Mouse (Mus musculus): ENCODE results near the gene Brca2. TPM values are rescaled to one million over a fixed set of nuclear protein-coding genes. Genes with fewer than 3 reads are reported as not detected.

Gene Brca2
- polyA plus RNA-seq, 1 experiment from 2014 or later = 6.6 TPM

DNA sequence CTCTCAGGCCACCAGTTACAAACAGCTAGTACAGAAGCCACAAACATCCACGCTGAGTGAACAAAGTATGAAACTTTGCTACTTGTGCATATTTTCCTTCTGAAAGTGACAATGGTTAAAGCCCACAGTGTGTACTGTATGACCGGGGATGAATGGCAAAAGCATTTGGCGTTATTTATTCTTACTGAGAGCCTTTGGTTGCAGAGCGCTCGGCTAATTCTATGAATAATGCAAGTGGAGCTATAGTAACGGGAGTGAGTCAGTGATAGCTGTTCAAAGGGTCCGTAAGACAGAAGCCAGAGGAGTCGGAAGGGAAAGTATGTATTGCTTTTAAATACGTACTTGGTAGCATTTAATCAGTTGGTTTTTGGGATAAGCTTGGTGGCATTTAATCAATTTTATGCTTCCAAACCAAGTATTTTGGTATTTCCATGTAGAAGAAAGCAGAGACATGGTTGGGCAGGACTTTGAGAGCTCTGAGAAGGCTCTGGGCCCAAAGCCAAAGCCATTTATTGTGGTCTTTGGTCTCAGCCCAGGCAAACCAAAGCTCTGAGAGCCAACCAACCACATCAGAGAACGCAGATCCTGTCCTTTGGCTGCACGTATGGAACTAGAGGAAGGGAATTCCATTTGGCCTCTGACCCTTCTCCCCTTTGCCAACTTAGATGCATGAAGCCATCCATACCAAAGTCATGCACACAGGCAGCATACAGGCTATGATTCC is 48.2 kb downstream of the Brca2 start:
- H3K36me3 ChIP-seq (ENCODE audit: control insufficient read depth, insufficient read depth) = peaks cover 30% of the 10 kb centered on the region

DNA sequence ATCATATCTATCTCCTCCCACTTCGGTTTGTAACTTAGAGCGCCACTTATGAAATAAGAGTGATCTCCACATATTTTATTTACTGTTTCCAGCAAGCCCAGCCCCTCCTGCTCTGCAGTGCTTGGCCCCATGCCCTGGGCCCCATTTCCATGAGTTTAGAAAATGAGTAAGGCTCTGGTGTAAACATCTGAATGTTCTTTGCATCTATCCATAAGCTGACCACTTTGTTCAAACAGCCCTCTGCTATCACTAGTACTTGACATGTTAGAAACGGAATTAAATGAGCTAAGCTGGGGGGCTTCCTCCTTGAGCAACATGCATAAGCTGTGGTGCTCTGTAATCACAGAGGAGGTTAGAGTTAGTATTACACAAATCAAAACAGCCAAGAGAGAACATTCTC is 52.0 kb downstream of the Brca2 start:
- Histone ChIP-seq H3K4me1 (replicated peaks; ENCODE audit: control insufficient read depth, insufficient read depth, low read length) (0 out of 2 replicates have a peak, but pooled peaks cover 11% of the 10 kb centered on the region), H3K4me3 (ENCODE audit: low read depth, low read length) (no peak overlapping the region), H3K27ac (ENCODE audit: low read depth, low read length) (no peak overlapping the region), H3K9me3 (ENCODE audit: control insufficient read depth) (no peaks in the 10 kb centered on the region), H3K36me3 (ENCODE audit: control insufficient read depth, insufficient read depth) (peaks cover 19% of the 10 kb centered on the region), H3K27me3 (replicated peaks; ENCODE audit: control insufficient read depth, insufficient read depth, low read length) (no peaks in the 10 kb centered on the region), H3K4me2 (replicated peaks; ENCODE audit: low read depth) (no peak overlapping the region), H3K9ac (ENCODE audit: low read depth, low read length) (no peak overlapping the region)
- no peak for ATAC-seq
- no peak for TF ChIP-seq CTCF (IDR thresholded peaks at IDR 0.05; ENCODE audit: low read depth)
- 73% methylated on average over 3 of the region's 3 CpGs for WGBS

More for the DNA sequence above, 48.2 kb downstream of the Brca2 start:
- H3K9me3 ChIP-seq (ENCODE audit: control insufficient read depth) = no peaks in the 10 kb centered on the region
- 0 out of 2 replicates have a peak, but pooled peaks cover 7% of the 10 kb centered on the region for H3K4me1 ChIP-seq (replicated peaks; ENCODE audit: control insufficient read depth, insufficient read depth, low read length)
- H3K9ac ChIP-seq (ENCODE audit: low read depth, low read length) = no peak overlapping the region
- H3K27ac ChIP-seq (ENCODE audit: low read depth, low read length) = no peak overlapping the region
- no peak for ATAC-seq
- 86% methylated on average over 11 of the region's 11 CpGs for WGBS
- no peak overlapping the region for H3K4me3 ChIP-seq (ENCODE audit: low read depth, low read length)
- no peaks in the 10 kb centered on the region for H3K27me3 ChIP-seq (replicated peaks; ENCODE audit: control insufficient read depth, insufficient read depth, low read length)
- TF ChIP-seq CTCF (IDR thresholded peaks at IDR 0.05; ENCODE audit: low read depth) = no peak
- no peak overlapping the region for H3K4me2 ChIP-seq (replicated peaks; ENCODE audit: low read depth)

DNA sequence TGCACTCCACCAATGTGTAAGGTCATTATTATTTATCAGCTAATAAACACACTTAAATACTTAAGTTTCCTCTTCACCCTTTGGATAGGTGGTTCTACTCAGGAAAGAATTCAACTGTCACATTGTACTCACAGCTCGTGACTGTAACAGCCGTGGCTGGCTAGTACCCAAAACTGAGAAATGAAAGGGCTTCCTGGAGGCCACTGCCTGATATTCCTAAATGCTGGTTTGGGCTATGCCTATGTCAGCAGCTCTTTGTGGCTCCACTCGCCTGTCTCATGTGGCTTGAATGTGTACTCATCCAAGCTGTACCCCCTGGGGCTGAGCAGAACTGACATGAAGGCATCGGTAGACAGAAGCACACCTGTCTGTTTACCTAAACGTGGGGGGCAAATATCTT is 52.5 kb downstream of the Brca2 start:
- WGBS = 62% methylated on average over 5 of the region's 5 CpGs
- Histone ChIP-seq H3K27me3 (replicated peaks; ENCODE audit: control insufficient read depth, insufficient read depth, low read length) (no peaks in the 10 kb centered on the region), H3K9ac (ENCODE audit: low read depth, low read length) (no peak overlapping the region), H3K36me3 (ENCODE audit: control insufficient read depth, insufficient read depth) (peaks cover 19% of the 10 kb centered on the region), H3K4me3 (ENCODE audit: low read depth, low read length) (no peak overlapping the region), H3K27ac (ENCODE audit: low read depth, low read length) (no peak overlapping the region), H3K4me2 (replicated peaks; ENCODE audit: low read depth) (no peak overlapping the region), H3K4me1 (replicated peaks; ENCODE audit: control insufficient read depth, insufficient read depth, low read length) (0 out of 2 replicates have a peak, but pooled peaks cover 11% of the 10 kb centered on the region), H3K9me3 (ENCODE audit: control insufficient read depth) (no peaks in the 10 kb centered on the region)
- TF ChIP-seq CTCF (IDR thresholded peaks at IDR 0.05; ENCODE audit: low read depth) = no peak
- no peak for ATAC-seq

DNA sequence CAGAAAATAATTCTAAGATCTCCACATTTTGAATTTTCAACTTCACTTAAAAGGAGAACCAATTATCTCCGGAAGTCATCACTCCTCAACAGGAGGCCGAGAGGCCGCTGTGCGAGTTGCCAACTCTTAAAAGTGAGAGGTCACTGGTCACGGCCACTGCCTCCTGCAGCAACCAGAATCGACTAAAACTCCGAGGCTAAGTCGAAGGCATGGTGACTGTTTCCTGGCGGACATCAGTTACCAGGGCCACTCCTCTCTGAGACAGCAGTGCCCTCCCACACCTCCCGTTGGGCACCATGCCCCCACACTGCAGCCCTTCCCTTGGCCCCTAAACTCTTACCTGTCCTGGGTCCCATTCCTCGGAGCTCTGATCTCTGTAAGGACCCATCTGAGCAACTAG is 54.4 kb downstream of the Brca2 start:
- Histone ChIP-seq H3K27ac (ENCODE audit: low read depth, low read length) (no peak overlapping the region), H3K9me3 (ENCODE audit: control insufficient read depth) (no peaks in the 10 kb centered on the region), H3K4me3 (ENCODE audit: low read depth, low read length) (no peak overlapping the region), H3K9ac (ENCODE audit: low read depth, low read length) (no peak overlapping the region), H3K27me3 (replicated peaks; ENCODE audit: control insufficient read depth, insufficient read depth, low read length) (no peaks in the 10 kb centered on the region), H3K36me3 (ENCODE audit: control insufficient read depth, insufficient read depth) (peaks cover 10% of the 10 kb centered on the region; the same call in 1 of the 2 replicates), H3K4me1 (replicated peaks; ENCODE audit: control insufficient read depth, insufficient read depth, low read length) (0 out of 2 replicates have a peak, but pooled peaks cover 11% of the 10 kb centered on the region), H3K4me2 (replicated peaks; ENCODE audit: low read depth) (no peak overlapping the region)
- TF ChIP-seq CTCF (IDR thresholded peaks at IDR 0.05; ENCODE audit: low read depth) = no peak
- ATAC-seq = no peak
- WGBS = 86% methylated on average over 11 of the region's 11 CpGs

DNA sequence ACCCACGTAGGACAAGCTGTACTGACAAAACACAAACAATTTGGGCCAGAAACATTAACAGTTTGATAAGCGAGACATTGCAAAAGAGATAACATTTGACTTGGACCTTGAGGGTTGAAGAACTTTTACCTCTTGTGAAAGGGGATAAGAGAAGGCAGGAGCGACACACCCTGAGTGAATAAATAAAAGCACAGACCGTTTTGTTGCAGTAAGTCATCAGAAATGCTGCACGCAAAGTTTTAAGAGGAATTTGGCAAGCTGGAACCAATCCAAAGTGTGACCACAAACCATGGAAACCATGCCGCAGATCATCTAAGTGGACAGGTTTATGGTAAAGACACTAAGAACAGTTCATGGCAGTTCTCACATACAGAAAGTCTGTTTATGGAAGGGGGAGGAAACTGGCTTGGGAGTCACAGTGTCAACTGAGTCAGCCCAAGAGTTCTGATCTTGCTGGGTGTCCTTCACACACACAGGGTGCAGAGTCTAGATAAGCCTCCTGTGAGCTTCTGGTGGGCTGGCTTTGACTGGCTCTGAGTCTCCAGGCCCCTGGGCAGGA is 56.3 kb downstream of the Brca2 start:
- Histone ChIP-seq H3K27ac (ENCODE audit: low read depth, low read length) (no peak overlapping the region), H3K4me1 (replicated peaks; ENCODE audit: control insufficient read depth, insufficient read depth, low read length) (0 out of 2 replicates have a peak, but pooled peaks cover 11% of the 10 kb centered on the region), H3K4me2 (replicated peaks; ENCODE audit: low read depth) (no peak overlapping the region), H3K36me3 (ENCODE audit: control insufficient read depth, insufficient read depth) (no peaks in the 10 kb centered on the region; the same call in 1 of the 2 replicates), H3K4me3 (ENCODE audit: low read depth, low read length) (no peak overlapping the region), H3K9me3 (ENCODE audit: control insufficient read depth) (no peaks in the 10 kb centered on the region), H3K27me3 (replicated peaks; ENCODE audit: control insufficient read depth, insufficient read depth, low read length) (no peaks in the 10 kb centered on the region), H3K9ac (ENCODE audit: low read depth, low read length) (no peak overlapping the region)
- no peak for TF ChIP-seq CTCF (IDR thresholded peaks at IDR 0.05; ENCODE audit: low read depth)
- no peak for ATAC-seq
- WGBS = 28% methylated on average over 6 of the region's 6 CpGs

DNA sequence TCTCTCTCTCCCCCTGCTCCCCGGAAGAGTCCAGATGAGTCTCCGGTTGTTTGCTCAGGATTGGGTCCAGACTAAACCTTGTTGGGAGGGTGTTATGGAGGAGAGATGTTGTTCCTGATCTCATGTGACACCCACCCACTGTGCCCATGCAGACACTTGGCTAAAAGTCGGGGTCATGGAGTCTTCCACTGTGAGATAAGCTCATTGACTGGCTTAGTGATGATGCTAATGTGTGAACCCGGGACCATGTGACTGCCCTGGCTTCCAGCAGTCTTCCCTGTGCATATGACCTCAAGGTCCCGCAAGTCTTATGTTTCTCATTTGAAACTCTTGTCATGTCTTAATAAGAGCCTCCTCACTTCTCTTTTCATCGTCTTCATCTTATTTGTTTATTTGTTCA is 58.8 kb downstream of the Brca2 start:
- no peak overlapping the region for H3K4me2 ChIP-seq (replicated peaks; ENCODE audit: low read depth)
- no peak overlapping the region for H3K4me3 ChIP-seq (ENCODE audit: low read depth, low read length)
- no peak overlapping the region for H3K27ac ChIP-seq (ENCODE audit: low read depth, low read length)
- no peaks in the 10 kb centered on the region for H3K9me3 ChIP-seq (ENCODE audit: control insufficient read depth)
- no peak for ATAC-seq
- 79% methylated on average over 6 of the region's 6 CpGs for WGBS
- no peaks in the 10 kb centered on the region; the same call in 1 of the 2 replicates for H3K36me3 ChIP-seq (ENCODE audit: control insufficient read depth, insufficient read depth)
- no peak for TF ChIP-seq CTCF (IDR thresholded peaks at IDR 0.05; ENCODE audit: low read depth)
- 0 out of 2 replicates have a peak, but pooled peaks cover 4% of the 10 kb centered on the region for H3K4me1 ChIP-seq (replicated peaks; ENCODE audit: control insufficient read depth, insufficient read depth, low read length)
- no peaks in the 10 kb centered on the region for H3K27me3 ChIP-seq (replicated peaks; ENCODE audit: control insufficient read depth, insufficient read depth, low read length)
- H3K9ac ChIP-seq (ENCODE audit: low read depth, low read length) = no peak overlapping the region

Data from intestine, postnatal 0 days (tissue).